Mouse (Mus musculus) adrenal gland, adult 10 weeks (tissue): ENCODE measurements around the gene Gm13277. TPM values are rescaled to one million over a fixed set of nuclear protein-coding genes. Genes with fewer than 3 reads are reported as not detected.

ENCODE experiments used
- polyA plus RNA-seq: library from polyadenylated mRNA; stranded (reverse); fragments of 350-450 nt; fragmentation: Illumina TruSeq; extraction: RNeasy Lipid Tissue Mini Kit (QIAGEN cat#74804); gene quantifications from one replicate; pipeline ENCODE4 v1.2.3, GENCODE M21; 2014; ENCODE audit warnings: low read depth, low replicate concordance

The Gm13277 gene
- polyA plus RNA-seq, 1 experiment from 2014 or later, result not detected

Other genes starting within 250 kb of the Gm13277 start
- gene Ifna15, start 230.4 kb upstream of the Gm13277 start, polyA plus RNA-seq, result not detected
- not detected for gene Ifna14, start 216.8 kb upstream of the Gm13277 start, polyA plus RNA-seq
- gene Ifna9, start 196.2 kb upstream of the Gm13277 start, polyA plus RNA-seq, result not detected
- not detected for gene Ifna12, start 185.3 kb upstream of the Gm13277 start, polyA plus RNA-seq
- gene C87499, start 154.2 kb upstream of the Gm13277 start, polyA plus RNA-seq, result not detected
- not detected for gene Ifna13, start 144.2 kb upstream of the Gm13277 start, polyA plus RNA-seq
- gene Ifna16, start 111.7 kb upstream of the Gm13277 start, polyA plus RNA-seq, result not detected
- gene Ifna2, start 104.7 kb upstream of the Gm13277 start, polyA plus RNA-seq, result not detected
- gene Ifnab, start 97.3 kb upstream of the Gm13277 start, polyA plus RNA-seq, result not detected
- not detected for gene Gm26566, start 66.8 kb upstream of the Gm13277 start, polyA plus RNA-seq
- 192 TPM for gene Klhl9, start 66.2 kb upstream of the Gm13277 start, polyA plus RNA-seq
- gene Gm13271, start 33.8 kb upstream of the Gm13277 start, polyA plus RNA-seq, result not detected
- gene Gm13283, start 28.5 kb upstream of the Gm13277 start, polyA plus RNA-seq, result not detected
- gene Gm13290, start 14.8 kb upstream of the Gm13277 start, polyA plus RNA-seq, result not detected
- gene Gm13289, start 11.7 kb upstream of the Gm13277 start, polyA plus RNA-seq, result not detected
- gene Gm13272, start 8.8 kb upstream of the Gm13277 start, polyA plus RNA-seq, result not detected
- not detected for gene Ifnz, start 6.5 kb upstream of the Gm13277 start, polyA plus RNA-seq
- not detected for gene Gm13276, start 2.9 kb upstream of the Gm13277 start, polyA plus RNA-seq
- gene Gm13278, start 2.9 kb downstream of the Gm13277 start, polyA plus RNA-seq, result not detected
- gene Gm13275, start 5.9 kb downstream of the Gm13277 start, polyA plus RNA-seq, result not detected
- gene Gm13279, start 8.8 kb downstream of the Gm13277 start, polyA plus RNA-seq, result not detected
- not detected for gene Gm13285, start 11.0 kb downstream of the Gm13277 start, polyA plus RNA-seq
- not detected for gene Gm13287, start 14.6 kb downstream of the Gm13277 start, polyA plus RNA-seq
- not detected for gene Gm13288, start 16.9 kb downstream of the Gm13277 start, polyA plus RNA-seq
- not detected for gene Ifna7, start 27.6 kb downstream of the Gm13277 start, polyA plus RNA-seq
- gene Ifna11, start 31.3 kb downstream of the Gm13277 start, polyA plus RNA-seq, result not detected
- not detected for gene Ifna6, start 38.8 kb downstream of the Gm13277 start, polyA plus RNA-seq
- not detected for gene Ifna5, start 46.9 kb downstream of the Gm13277 start, polyA plus RNA-seq
- not detected for gene Ifna4, start 53.2 kb downstream of the Gm13277 start, polyA plus RNA-seq
- gene Ifna1, start 61.5 kb downstream of the Gm13277 start, polyA plus RNA-seq, result not detected
- gene Ifne, start 91.6 kb downstream of the Gm13277 start, polyA plus RNA-seq, result not detected